Mouse (Mus musculus): ENCODE data around the gene Bend7. TPM values are rescaled to one million over a fixed set of nuclear protein-coding genes. Genes with fewer than 3 reads are reported as not detected.

Bend7 gene
- polyA plus RNA-seq, 1 experiment from 2014 or later, result 4.6 TPM

DNA sequence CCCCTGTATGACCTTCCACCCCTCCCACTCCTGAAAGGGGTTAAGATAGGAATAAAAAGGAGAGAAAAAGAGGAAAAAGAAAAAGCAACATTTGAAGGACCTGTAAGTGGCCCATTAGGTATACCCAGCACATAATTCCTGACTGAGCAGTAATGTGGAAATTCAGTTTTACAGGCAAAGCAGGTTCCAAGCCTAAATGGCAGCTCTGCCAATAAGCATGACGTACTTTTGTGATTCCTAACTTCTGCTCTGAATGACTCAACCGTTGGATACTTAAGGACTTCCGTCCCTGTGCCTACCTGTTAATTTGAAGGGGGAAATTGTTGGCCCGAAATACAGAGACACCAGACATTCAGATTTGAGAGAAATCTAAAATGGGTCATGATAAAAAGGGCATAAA is 74.9 kb downstream of the Bend7 start:
- Histone ChIP-seq H3K36me3 (ENCODE audit: control insufficient read depth, insufficient read depth, low read length) (no peaks in the 10 kb centered on the region), H3K27ac (ENCODE audit: low read depth, low read length) (no peak overlapping the region), H3K4me3 (ENCODE audit: low read length) (no peak overlapping the region), H3K27me3 (replicated peaks; ENCODE audit: control insufficient read depth, insufficient read depth, low read length) (no peaks in the 10 kb centered on the region), H3K9me3 (ENCODE audit: control insufficient read depth, low read length) (no peaks in the 10 kb centered on the region), H3K9ac (ENCODE audit: low read depth, low read length) (no peak overlapping the region), H3K4me1 (ENCODE audit: control insufficient read depth, insufficient read depth, low read depth, low read length) (no peaks in the 10 kb centered on the region), H3K4me2 (ENCODE audit: low read length) (no peak overlapping the region)
- 96% methylated on average over 4 of the region's 4 CpGs for WGBS
- ATAC-seq, result no peak

DNA sequence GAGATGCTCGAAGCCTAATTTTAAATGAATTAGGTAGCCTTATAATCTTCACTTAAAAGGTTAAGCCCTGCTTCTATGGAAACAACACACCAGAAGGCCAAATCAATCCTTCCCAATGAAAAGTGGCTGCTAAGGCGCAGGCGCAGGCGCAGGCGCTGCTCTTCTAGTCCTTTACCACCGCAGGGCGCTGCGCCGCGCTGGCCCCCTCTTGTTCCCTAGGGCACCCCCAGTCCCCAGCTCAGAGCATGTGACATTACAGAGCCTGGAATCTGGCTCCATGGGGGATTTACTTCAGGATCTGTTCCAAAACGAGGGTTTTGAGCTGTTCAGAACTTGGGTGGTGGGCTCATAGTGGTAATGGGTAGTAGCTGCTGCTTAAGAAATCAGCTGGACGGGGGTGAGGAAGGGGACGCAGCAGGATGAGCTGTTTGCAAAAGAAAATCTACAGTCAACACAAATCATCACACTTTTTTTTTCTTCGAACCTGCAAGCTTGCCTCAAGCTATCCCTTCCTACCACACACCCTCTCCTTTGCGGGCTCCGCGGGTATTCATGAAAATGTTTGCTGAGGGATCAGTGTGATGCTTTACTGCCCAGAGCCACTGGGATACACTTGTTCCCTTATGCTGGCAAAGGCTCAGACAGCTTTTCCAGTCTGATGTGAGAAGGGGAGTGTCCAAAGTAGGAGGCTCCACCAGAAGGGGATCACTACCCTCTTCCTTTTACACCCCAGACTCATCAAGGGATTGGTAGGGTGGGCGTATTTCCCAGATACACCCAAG is 85.0 kb downstream of the Bend7 start:
- Histone ChIP-seq H3K4me3 (ENCODE audit: low read length) (peak overlapping the region; percentile 21), H3K4me1 (ENCODE audit: control insufficient read depth, insufficient read depth, low read depth, low read length) (no peaks in the 10 kb centered on the region; the same call in 1 of the 2 replicates), H3K9me3 (ENCODE audit: control insufficient read depth, low read length) (no peaks in the 10 kb centered on the region), H3K27me3 (replicated peaks; ENCODE audit: control insufficient read depth, insufficient read depth, low read length) (no peaks in the 10 kb centered on the region), H3K36me3 (ENCODE audit: control insufficient read depth, insufficient read depth, low read length) (no peaks in the 10 kb centered on the region), H3K9ac (ENCODE audit: low read depth, low read length) (no peak overlapping the region), H3K27ac (ENCODE audit: low read depth, low read length) (no peak overlapping the region), H3K4me2 (ENCODE audit: low read length) (peak overlapping the region; percentile 40)
- WGBS, result 51% methylated on average over 18 of the region's 18 CpGs
- peak; percentile 52; the same call in 1 of the 2 replicates for ATAC-seq

DNA sequence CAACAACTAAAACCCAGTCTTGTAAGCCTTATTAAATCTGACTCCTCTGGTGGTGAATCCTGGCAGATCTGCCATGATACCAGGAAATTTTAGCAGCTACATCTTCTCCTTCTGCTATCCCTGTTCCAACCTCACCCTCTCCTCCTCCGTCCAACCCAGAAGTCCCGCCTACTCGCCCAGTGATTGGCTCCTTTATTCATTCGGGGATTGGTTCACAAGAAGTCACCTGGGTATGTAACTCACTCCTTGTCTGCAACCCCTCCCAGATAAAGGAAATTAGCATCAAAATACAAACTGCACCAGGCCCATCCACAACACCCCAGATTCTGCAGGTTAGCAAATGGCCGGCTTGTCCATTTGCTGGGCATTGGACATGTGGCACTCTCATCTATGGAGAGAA is 98.7 kb downstream of the Bend7 start:
- H3K4me1 ChIP-seq (ENCODE audit: control insufficient read depth, insufficient read depth, low read depth, low read length), result peaks cover 3% of the 10 kb centered on the region
- H3K9me3 ChIP-seq (ENCODE audit: control insufficient read depth, low read length), result no peaks in the 10 kb centered on the region; the same call in 1 of the 2 replicates
- no peak overlapping the region for H3K4me3 ChIP-seq (ENCODE audit: low read length)
- no peaks in the 10 kb centered on the region for H3K36me3 ChIP-seq (ENCODE audit: control insufficient read depth, insufficient read depth, low read length)
- no peak overlapping the region for H3K9ac ChIP-seq (ENCODE audit: low read depth, low read length)
- H3K4me2 ChIP-seq (ENCODE audit: low read length), result no peak overlapping the region
- H3K27ac ChIP-seq (ENCODE audit: low read depth, low read length), result no peak overlapping the region
- WGBS, result 51% methylated on average over 5 of the region's 5 CpGs
- H3K27me3 ChIP-seq (replicated peaks; ENCODE audit: control insufficient read depth, insufficient read depth, low read length), result no peaks in the 10 kb centered on the region
- ATAC-seq, result no peak

DNA sequence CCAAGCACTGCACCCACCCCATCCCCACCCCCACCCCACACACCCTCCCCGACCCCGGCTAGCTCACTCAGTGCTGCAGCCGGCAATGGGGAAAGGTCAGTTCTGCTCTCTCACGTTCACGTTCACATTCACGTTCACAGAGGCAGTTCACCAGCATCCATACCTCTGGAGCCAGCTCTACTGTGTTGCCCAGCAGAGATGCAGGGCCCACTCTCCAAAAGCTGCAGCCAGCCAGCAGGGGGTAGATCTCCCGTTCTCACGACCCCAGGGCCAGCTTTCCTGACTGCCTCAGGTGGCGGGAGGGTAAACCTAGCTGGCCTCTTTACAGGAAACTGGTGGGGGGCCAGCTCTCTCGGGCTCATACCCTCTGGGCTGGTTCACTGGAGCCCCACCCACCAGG is 100.0 kb downstream of the Bend7 start:
- Histone ChIP-seq H3K27me3 (replicated peaks; ENCODE audit: control insufficient read depth, insufficient read depth, low read length) (no peaks in the 10 kb centered on the region), H3K36me3 (ENCODE audit: control insufficient read depth, insufficient read depth, low read length) (no peaks in the 10 kb centered on the region), H3K27ac (ENCODE audit: low read depth, low read length) (no peak overlapping the region), H3K9ac (ENCODE audit: low read depth, low read length) (no peak overlapping the region), H3K9me3 (ENCODE audit: control insufficient read depth, low read length) (no peaks in the 10 kb centered on the region; the same call in 1 of the 2 replicates), H3K4me3 (ENCODE audit: low read length) (no peak overlapping the region), H3K4me1 (ENCODE audit: control insufficient read depth, insufficient read depth, low read depth, low read length) (peaks cover 3% of the 10 kb centered on the region), H3K4me2 (ENCODE audit: low read length) (peak overlapping the region; percentile 27)
- ATAC-seq, result no peak
- 12% methylated on average over 10 of the region's 10 CpGs for whole genome bisulfite sequencing

DNA sequence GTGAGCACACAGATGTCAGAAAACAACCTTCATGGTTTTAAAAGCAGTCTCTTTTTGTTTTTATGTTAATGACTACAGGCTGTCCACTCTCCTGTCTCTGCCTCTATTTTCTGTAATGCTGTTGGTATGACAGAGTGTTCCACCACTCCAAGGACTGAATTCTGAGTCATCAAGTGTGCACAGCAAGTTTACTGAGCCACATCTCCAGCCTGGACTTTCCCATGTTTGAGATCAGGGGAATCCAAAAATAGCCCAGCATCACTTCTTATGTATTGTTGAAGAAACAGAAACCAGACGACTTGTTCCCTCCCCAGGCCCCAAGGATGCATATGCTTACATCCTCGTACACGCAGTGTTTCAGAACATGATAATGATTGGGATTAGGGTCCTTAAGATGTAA is 102.6 kb downstream of the Bend7 start:
- H3K4me2 ChIP-seq (ENCODE audit: low read length), result no peak overlapping the region
- H3K4me1 ChIP-seq (ENCODE audit: control insufficient read depth, insufficient read depth, low read depth, low read length), result peaks cover 3% of the 10 kb centered on the region
- no peaks in the 10 kb centered on the region for H3K36me3 ChIP-seq (ENCODE audit: control insufficient read depth, insufficient read depth, low read length)
- H3K27ac ChIP-seq (ENCODE audit: low read depth, low read length), result no peak overlapping the region
- whole genome bisulfite sequencing, result 85% methylated on average over 3 of the region's 3 CpGs
- H3K9me3 ChIP-seq (ENCODE audit: control insufficient read depth, low read length), result no peaks in the 10 kb centered on the region; the same call in 1 of the 2 replicates
- H3K9ac ChIP-seq (ENCODE audit: low read depth, low read length), result no peak overlapping the region
- no peak overlapping the region for H3K4me3 ChIP-seq (ENCODE audit: low read length)
- no peak for ATAC-seq
- no peaks in the 10 kb centered on the region for H3K27me3 ChIP-seq (replicated peaks; ENCODE audit: control insufficient read depth, insufficient read depth, low read length)

DNA sequence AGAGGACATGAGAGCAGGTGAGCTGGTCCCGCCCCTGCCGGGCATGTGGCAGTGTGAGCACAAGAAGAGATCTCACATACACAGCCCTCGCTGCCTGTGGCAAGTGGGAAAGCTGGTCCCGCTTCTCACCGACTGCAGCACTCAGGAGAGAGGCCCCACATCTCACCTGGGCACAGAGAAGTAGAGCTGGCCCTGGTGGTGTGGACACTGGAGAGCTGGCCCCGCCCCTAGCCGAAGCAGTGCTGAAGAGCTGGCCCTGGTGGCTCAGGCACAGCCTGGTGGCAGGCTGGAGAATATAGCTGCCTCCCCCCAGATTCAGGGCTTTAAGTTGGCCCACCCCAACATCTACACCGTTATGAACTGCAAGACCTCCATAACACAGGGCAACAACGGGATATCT is 106.4 kb downstream of the Bend7 start:
- ATAC-seq, result no peak
- no peaks in the 10 kb centered on the region for H3K4me1 ChIP-seq (ENCODE audit: control insufficient read depth, insufficient read depth, low read depth, low read length)
- H3K9me3 ChIP-seq (ENCODE audit: control insufficient read depth, low read length), result no peaks in the 10 kb centered on the region; the same call in 1 of the 2 replicates
- WGBS, result 69% methylated on average over 9 of the region's 9 CpGs
- H3K27ac ChIP-seq (ENCODE audit: low read depth, low read length), result no peak overlapping the region
- no peak overlapping the region for H3K4me2 ChIP-seq (ENCODE audit: low read length)
- no peaks in the 10 kb centered on the region for H3K36me3 ChIP-seq (ENCODE audit: control insufficient read depth, insufficient read depth, low read length)
- no peaks in the 10 kb centered on the region for H3K27me3 ChIP-seq (replicated peaks; ENCODE audit: control insufficient read depth, insufficient read depth, low read length)
- no peak overlapping the region for H3K9ac ChIP-seq (ENCODE audit: low read depth, low read length)
- no peak overlapping the region for H3K4me3 ChIP-seq (ENCODE audit: low read length)

DNA sequence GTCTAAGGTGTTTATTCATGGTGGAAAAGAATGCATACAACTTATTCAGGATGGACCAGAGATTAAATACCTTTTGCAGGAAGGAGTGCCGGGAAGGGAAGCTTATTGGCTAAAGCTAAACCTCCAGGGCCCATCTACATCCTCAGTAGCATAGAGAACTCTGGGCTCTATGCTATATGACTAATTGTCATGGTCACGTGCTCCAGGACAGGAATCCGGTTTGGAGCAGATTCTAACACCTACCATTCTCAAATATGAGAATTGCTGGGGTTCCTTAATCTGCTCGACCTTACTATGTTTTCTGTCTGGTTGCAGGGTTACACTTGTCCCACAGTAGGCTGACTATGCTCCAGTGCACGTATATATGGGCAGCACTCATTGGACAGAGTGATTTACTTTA is 110.4 kb downstream of the Bend7 start:
- Histone ChIP-seq H3K36me3 (ENCODE audit: control insufficient read depth, insufficient read depth, low read length) (no peaks in the 10 kb centered on the region), H3K27me3 (replicated peaks; ENCODE audit: control insufficient read depth, insufficient read depth, low read length) (no peaks in the 10 kb centered on the region), H3K4me2 (ENCODE audit: low read length) (no peak overlapping the region), H3K4me3 (ENCODE audit: low read length) (no peak overlapping the region), H3K9ac (ENCODE audit: low read depth, low read length) (no peak overlapping the region), H3K27ac (ENCODE audit: low read depth, low read length) (no peak overlapping the region), H3K9me3 (ENCODE audit: control insufficient read depth, low read length) (no peaks in the 10 kb centered on the region), H3K4me1 (ENCODE audit: control insufficient read depth, insufficient read depth, low read depth, low read length) (no peaks in the 10 kb centered on the region)
- ATAC-seq, result no peak
- 79% methylated on average over 5 of the region's 5 CpGs for WGBS

DNA sequence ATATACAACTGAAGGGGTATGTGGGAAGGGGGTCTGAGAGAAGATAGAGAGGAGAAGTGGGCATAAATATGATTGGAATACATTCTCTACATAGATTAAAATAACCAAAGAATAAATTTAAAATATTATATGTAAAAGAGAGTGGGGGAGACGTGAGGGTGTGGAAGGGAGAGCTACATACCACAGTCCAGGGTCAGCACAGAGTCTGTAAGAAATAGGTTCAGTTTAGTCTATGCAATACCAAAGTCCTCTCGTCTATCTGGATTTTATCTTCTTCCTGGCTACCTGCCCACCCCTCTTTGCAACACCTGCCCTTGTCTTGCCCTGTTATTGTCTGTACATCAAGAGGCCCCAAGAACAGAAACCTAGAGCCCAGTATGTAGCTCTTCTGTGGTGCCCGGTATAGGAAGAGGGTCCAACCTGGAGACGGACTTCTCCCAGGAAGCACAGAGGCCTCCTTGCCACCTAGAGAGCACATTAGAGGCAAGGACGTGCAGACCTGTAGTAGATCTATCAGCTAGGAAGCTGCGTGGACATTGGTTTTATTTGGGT is 110.9 kb downstream of the Bend7 start:
- Histone ChIP-seq H3K4me3 (ENCODE audit: low read length) (no peak overlapping the region), H3K9me3 (ENCODE audit: control insufficient read depth, low read length) (no peaks in the 10 kb centered on the region), H3K4me2 (ENCODE audit: low read length) (no peak overlapping the region), H3K4me1 (ENCODE audit: control insufficient read depth, insufficient read depth, low read depth, low read length) (no peaks in the 10 kb centered on the region), H3K9ac (ENCODE audit: low read depth, low read length) (no peak overlapping the region), H3K36me3 (ENCODE audit: control insufficient read depth, insufficient read depth, low read length) (no peaks in the 10 kb centered on the region), H3K27me3 (replicated peaks; ENCODE audit: control insufficient read depth, insufficient read depth, low read length) (no peaks in the 10 kb centered on the region), H3K27ac (ENCODE audit: low read depth, low read length) (no peak overlapping the region)
- WGBS, result 94% methylated on average over 6 of the region's 6 CpGs
- ATAC-seq, result no peak

DNA sequence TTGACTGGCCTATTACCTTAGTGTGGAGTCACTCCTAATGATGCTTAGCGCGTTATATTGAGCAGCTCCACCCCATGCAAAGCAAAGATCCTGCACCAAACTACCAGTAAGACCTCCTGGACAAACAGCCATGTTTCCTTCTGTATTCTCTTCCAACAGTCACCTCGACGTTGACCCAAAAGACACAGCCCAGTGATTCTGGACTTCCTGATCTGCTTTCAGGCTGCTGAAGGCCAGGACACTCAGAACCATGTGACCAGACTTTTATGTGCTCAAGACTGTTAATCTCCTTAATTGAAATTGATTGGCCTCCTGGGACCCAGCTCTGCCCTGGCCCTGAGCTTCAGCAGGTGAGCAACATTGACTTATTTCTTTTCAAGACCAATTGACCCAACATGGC is 111.4 kb downstream of the Bend7 start:
- Histone ChIP-seq H3K27me3 (replicated peaks; ENCODE audit: control insufficient read depth, insufficient read depth, low read length) (no peaks in the 10 kb centered on the region), H3K4me2 (ENCODE audit: low read length) (no peak overlapping the region), H3K9ac (ENCODE audit: low read depth, low read length) (no peak overlapping the region), H3K4me3 (ENCODE audit: low read length) (no peak overlapping the region), H3K36me3 (ENCODE audit: control insufficient read depth, insufficient read depth, low read length) (no peaks in the 10 kb centered on the region), H3K4me1 (ENCODE audit: control insufficient read depth, insufficient read depth, low read depth, low read length) (no peaks in the 10 kb centered on the region), H3K27ac (ENCODE audit: low read depth, low read length) (no peak overlapping the region), H3K9me3 (ENCODE audit: control insufficient read depth, low read length) (no peaks in the 10 kb centered on the region)
- no peak for ATAC-seq
- 87% methylated on average over 4 of the region's 4 CpGs for WGBS

Measured in hindbrain, embryonic 16.5 days (tissue).